Mouse (Mus musculus) brain, embryonic 14.5 days (tissue): ENCODE data around the gene Amdhd1.

Source experiments
- CTCF ChIP-seq: fragments of 200-500 bp; IDR thresholded peaks from 2 replicates; pipeline ENCODE4 v1.5.1; 2012; ENCODE audit warnings: inconsistent platforms, mild to moderate bottlenecking, moderate library complexity, borderline replicate concordance; ENCODE audit not compliant: insufficient read depth, insufficient read length; ENCODE audit errors: extremely low read depth
- POLR2A ChIP-seq: fragments of 200-500 bp; IDR thresholded peaks from 2 replicates; pipeline ENCODE4 v1.6.1; 2012; ENCODE audit warnings: mild to moderate bottlenecking, inconsistent platforms, borderline replicate concordance; ENCODE audit not compliant: poor library complexity, insufficient read depth, insufficient read length, severe bottlenecking; ENCODE audit errors: extremely low read depth

DNA sequence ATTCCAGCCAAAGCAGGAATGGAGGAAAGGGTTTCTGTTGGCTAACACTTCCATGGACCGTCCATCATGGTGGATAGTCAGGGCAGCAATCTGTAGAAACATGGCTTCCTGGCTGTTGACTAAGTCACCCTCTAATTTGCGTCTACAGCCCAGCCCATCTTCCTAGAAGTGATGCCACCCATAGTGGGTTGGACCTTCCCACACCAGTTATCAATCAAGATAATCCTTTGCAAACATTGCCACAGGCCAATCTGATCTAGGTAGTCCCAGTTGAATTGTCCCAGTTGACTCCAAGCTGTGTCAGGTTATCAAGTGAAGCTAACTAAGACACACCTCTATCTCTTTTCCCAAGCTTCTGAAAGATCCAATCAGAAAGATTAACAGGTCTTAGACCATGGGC, 21.2 kb downstream of the Amdhd1 start:
- TF ChIP-seq CTCF (no peak), POLR2A (no peak)
